Mouse (Mus musculus): ENCODE data around the gene Hs2st1. TPM values are rescaled to one million over a fixed set of nuclear protein-coding genes. Genes with fewer than 3 reads are reported as not detected.

Hs2st1 gene
- polyA plus RNA-seq, 1 experiment = 20.3 TPM

GRCm38 (mm10) chr3:144381431-144381980, 188.5 kb downstream of the Hs2st1 start:
- Histone ChIP-seq H3ac (ENCODE audit: control insufficient read depth, insufficient read length, low read depth) (no peak overlapping the region), H3K36me3 (ENCODE audit: control insufficient read depth, insufficient read depth) (no peaks in the 10 kb centered on the region), H3K79me2 (ENCODE audit: control insufficient read depth, insufficient read depth) (no peaks in the 10 kb centered on the region), H3K79me3 (ENCODE audit: low read depth) (no peaks in the 10 kb centered on the region), H3K27me3 (ENCODE audit: control insufficient read depth, insufficient read depth, insufficient read length) (peaks cover 7% of the 10 kb centered on the region), H3K4me3 (ENCODE audit: insufficient read depth, poor library complexity, severe bottlenecking) (no peak overlapping the region)
- no peak for TF ChIP-seq MYOG (IDR thresholded peaks at IDR 0.05; ENCODE audit: control insufficient read depth, extremely low read depth, insufficient read length)
- TF ChIP-seq FOSL1 (IDR thresholded peaks at IDR 0.05; ENCODE audit: insufficient read depth, low read length, poor library complexity, severe bottlenecking) = no peak
- no peak for TF ChIP-seq MYOD1 (IDR thresholded peaks at IDR 0.05; ENCODE audit: control insufficient read depth, insufficient read length, low read depth)

- no peak overlapping the region for H3K4me3 ChIP-seq (ENCODE audit: insufficient read depth, poor library complexity, severe bottlenecking)
- H3K36me3 ChIP-seq (ENCODE audit: control insufficient read depth, insufficient read depth) = no peaks in the 10 kb centered on the region
- H3K27me3 ChIP-seq (ENCODE audit: control insufficient read depth, insufficient read depth, insufficient read length) = peaks cover 7% of the 10 kb centered on the region
- H3ac ChIP-seq (ENCODE audit: control insufficient read depth, insufficient read length, low read depth) = no peak overlapping the region
- no peaks in the 10 kb centered on the region for H3K79me3 ChIP-seq (ENCODE audit: low read depth)
- no peaks in the 10 kb centered on the region for H3K79me2 ChIP-seq (ENCODE audit: control insufficient read depth, insufficient read depth)
- TF ChIP-seq MAX (IDR thresholded peaks at IDR 0.05) (no peak), MYOG (IDR thresholded peaks at IDR 0.05; ENCODE audit: control insufficient read depth, extremely low read depth, insufficient read length) (no peak), FOSL1 (IDR thresholded peaks at IDR 0.05; ENCODE audit: insufficient read depth, low read length, poor library complexity, severe bottlenecking) (no peak), CEBPB (IDR thresholded peaks at IDR 0.05; ENCODE audit: low read depth) (no peak), USF1 (IDR thresholded peaks at IDR 0.05; ENCODE audit: low read depth) (no peak), MYOD1 (IDR thresholded peaks at IDR 0.05; ENCODE audit: control insufficient read depth, insufficient read length, low read depth) (no peak), CTCF (IDR thresholded peaks at IDR 0.05; ENCODE audit: control insufficient read depth, insufficient read depth, insufficient read length) (peak; percentile 68)
Observed at GRCm38 (mm10) chr3:144380921-144381320, 189.1 kb downstream of the Hs2st1 start.

- no peak overlapping the region for H3ac ChIP-seq (ENCODE audit: control insufficient read depth, insufficient read length, low read depth)
- no peaks in the 10 kb centered on the region for H3K79me2 ChIP-seq (ENCODE audit: control insufficient read depth, insufficient read depth)
- H3K36me3 ChIP-seq (ENCODE audit: control insufficient read depth, insufficient read depth) = no peaks in the 10 kb centered on the region
- H3K4me3 ChIP-seq (ENCODE audit: insufficient read depth, poor library complexity, severe bottlenecking) = no peak overlapping the region
- no peaks in the 10 kb centered on the region for H3K79me3 ChIP-seq (ENCODE audit: low read depth)
- TF ChIP-seq MYOD1 (IDR thresholded peaks at IDR 0.05; ENCODE audit: control insufficient read depth, insufficient read length, low read depth) (no peak), FOSL1 (IDR thresholded peaks at IDR 0.05; ENCODE audit: insufficient read depth, low read length, poor library complexity, severe bottlenecking) (no peak), CEBPB (IDR thresholded peaks at IDR 0.05; ENCODE audit: low read depth) (no peak), USF1 (IDR thresholded peaks at IDR 0.05; ENCODE audit: low read depth) (no peak), MAX (IDR thresholded peaks at IDR 0.05) (no peak), MYOG (IDR thresholded peaks at IDR 0.05; ENCODE audit: control insufficient read depth, extremely low read depth, insufficient read length) (no peak), CTCF (IDR thresholded peaks at IDR 0.05; ENCODE audit: control insufficient read depth, insufficient read depth, insufficient read length) (no peak)
- H3K27me3 ChIP-seq (ENCODE audit: control insufficient read depth, insufficient read depth, insufficient read length) = peaks cover 4% of the 10 kb centered on the region
Observed at GRCm38 (mm10) chr3:144379801-144380200, 190.2 kb downstream of the Hs2st1 start.

Other genes starting within 250 kb of the Hs2st1 start
- gene Selenof, start 123 bp upstream of the Hs2st1 start, polyA plus RNA-seq (2012; fragmentation: generic; extraction: Trizol) = 296 TPM
- gene Sh3glb1, start 150.2 kb upstream of the Hs2st1 start, polyA plus RNA-seq (2012; fragmentation: generic; extraction: Trizol) = 106 TPM
- gene Clca3a1, start 190.8 kb upstream of the Hs2st1 start, polyA plus RNA-seq (2012; fragmentation: generic; extraction: Trizol) = 0.12 TPM
- gene Clca3a2, start 249.3 kb upstream of the Hs2st1 start, polyA plus RNA-seq (2012; fragmentation: generic; extraction: Trizol) = not detected

All from C2C12 (cell line).